Mouse (Mus musculus) neural tube, embryonic 15.5 days (tissue): ENCODE data around the gene Glt8d2. TPM values are rescaled to one million over a fixed set of nuclear protein-coding genes. Genes with fewer than 3 reads are reported as not detected.

Source experiments
- ATAC-seq: fragments of 200-750 bp; cut with Nextera tagmentation; 2 replicates; pipeline ENCODE4 v1.8.0; 2017; ENCODE audit warnings: mild to moderate bottlenecking, moderate TSS enrichment, moderate library complexity; ENCODE audit not compliant: low FRiP score
- H3K27ac ChIP-seq: fragments of 300-500 bp; sonication (generic); replicated peaks from 2 replicates; pipeline ENCODE4 v1.5.1; 2015; ENCODE audit warnings: mild to moderate bottlenecking, inconsistent platforms
- H3K27me3 ChIP-seq: fragments of 300-500 bp; sonication (generic); replicated peaks from 2 replicates; pipeline ENCODE4 v1.6.1; 2015; ENCODE audit warnings: inconsistent platforms
- H3K36me3 ChIP-seq: fragments of 300-500 bp; sonication (generic); 2 replicates; pipeline ENCODE4 v1.6.1; 2015; ENCODE audit warnings: inconsistent platforms
- H3K4me1 ChIP-seq: fragments of 300-500 bp; sonication (generic); 2 replicates; pipeline ENCODE4 v1.6.1; 2015; ENCODE audit warnings: inconsistent platforms
- H3K4me2 ChIP-seq: fragments of 300-500 bp; sonication (generic); 2 replicates; pipeline ENCODE4 v1.6.1; 2015; ENCODE audit warnings: inconsistent platforms, mild to moderate bottlenecking, moderate library complexity
- H3K4me3 ChIP-seq: fragments of 300-500 bp; sonication (generic); replicated peaks from 2 replicates; pipeline ENCODE4 v1.5.1; 2015; ENCODE audit warnings: mild to moderate bottlenecking, inconsistent platforms
- H3K9ac ChIP-seq: fragments of 300-500 bp; sonication (generic); replicated peaks from 2 replicates; pipeline ENCODE4 v1.6.1; 2015; ENCODE audit warnings: mild to moderate bottlenecking, inconsistent platforms
- H3K9me3 ChIP-seq: fragments of 300-500 bp; sonication (generic); replicated peaks from 2 replicates; pipeline ENCODE4 v1.6.1; 2016; ENCODE audit warnings: inconsistent platforms
- WGBS: fragments of 180-500 bp; shearing (Covaris S2); methylation state at CpG from one replicate; pipeline ENCODE4 v1.1.7; 2015; ENCODE audit warnings: mixed read lengths; 5-methylcytosine and 5-hydroxymethylcytosine counted together
- polyA plus RNA-seq: library from polyadenylated mRNA; unstranded; fragments of >200 nt; fragmentation: Nextera tagmentation; extraction: Ambion mirVana; gene quantifications from 2 replicates; pipeline ENCODE4 v1.2.1, GENCODE M21; 2015

Glt8d2 gene
- 1.8 and 2.7 TPM in 2 replicates for polyA plus RNA-seq

GRCm38 (mm10) chr10:82690494-82690893, at the start of gene Glt8d2:
Gene Glt8d2, minus strand, starts transcription at chr10:82690650.
- Histone ChIP-seq H3K4me1 (peaks cover 7% of the 10 kb centered on the region), H3K4me2 (peak within 1 kb of the TSS; percentile 52), H3K27me3 (no peaks in the 10 kb centered on the region), H3K27ac (no peak within 1 kb of the TSS; the same call in 1 of the 2 replicates), H3K4me3 (peak within 1 kb of the TSS; percentile 22), H3K9me3 (no peaks in the 10 kb centered on the region), H3K9ac (peak within 1 kb of the TSS; percentile 17; the same call in 1 of the 2 replicates), H3K36me3 (no peaks in the 10 kb centered on the region)
- no peak for ATAC-seq
- WGBS = 6% methylated on average over 14 of the region's 14 CpGs

GRCm38 (mm10) chr10:82699296-82699941, 9.0 kb upstream of the Glt8d2 start:
- Histone ChIP-seq H3K27ac (peak overlapping the region; percentile 88), H3K36me3 (peaks cover 18% of the 10 kb centered on the region), H3K9ac (peak overlapping the region; percentile 66), H3K4me1 (peaks cover 21% of the 10 kb centered on the region), H3K4me3 (peak overlapping the region; percentile 69), H3K9me3 (no peaks in the 10 kb centered on the region), H3K27me3 (no peaks in the 10 kb centered on the region), H3K4me2 (peak overlapping the region; percentile 66)
- peak; percentile 86 for ATAC-seq
- under 1% methylated on average over 40 of the region's 59 CpGs for WGBS

GRCm38 (mm10) chr10:82698712-82699261, 8.3 kb upstream of the Glt8d2 start:
- Histone ChIP-seq H3K4me3 (peak overlapping the region; percentile 69), H3K27ac (peak overlapping the region; percentile 88), H3K27me3 (no peaks in the 10 kb centered on the region), H3K4me2 (peak overlapping the region; percentile 66), H3K9ac (peak overlapping the region; percentile 66), H3K4me1 (peaks cover 21% of the 10 kb centered on the region), H3K9me3 (no peaks in the 10 kb centered on the region), H3K36me3 (peaks cover 14% of the 10 kb centered on the region)
- ATAC-seq = peak; percentile 97
- WGBS = under 1% methylated on average over 42 of the region's 42 CpGs

GRCm38 (mm10) chr10:82697305-82697898, 7.0 kb upstream of the Glt8d2 start:
- Histone ChIP-seq H3K4me1 (peaks cover 21% of the 10 kb centered on the region), H3K4me3 (no peak overlapping the region), H3K27me3 (no peaks in the 10 kb centered on the region), H3K4me2 (no peak overlapping the region), H3K9ac (no peak overlapping the region), H3K9me3 (no peaks in the 10 kb centered on the region), H3K36me3 (peaks cover 8% of the 10 kb centered on the region), H3K27ac (no peak overlapping the region)
- no peak for ATAC-seq
- WGBS = 83% methylated on average over 3 of the region's 3 CpGs

GRCm38 (mm10) chr10:82696453-82697079, 6.1 kb upstream of the Glt8d2 start:
- 76% methylated on average over 4 of the region's 4 CpGs for WGBS
- H3K27me3 ChIP-seq = no peaks in the 10 kb centered on the region
- peaks cover 4% of the 10 kb centered on the region for H3K36me3 ChIP-seq
- H3K4me3 ChIP-seq = no peak overlapping the region
- no peaks in the 10 kb centered on the region for H3K9me3 ChIP-seq
- no peak overlapping the region for H3K27ac ChIP-seq
- no peak overlapping the region for H3K9ac ChIP-seq
- peaks cover 21% of the 10 kb centered on the region for H3K4me1 ChIP-seq
- H3K4me2 ChIP-seq = no peak overlapping the region
- no peak for ATAC-seq

- H3K9me3 ChIP-seq = no peaks in the 10 kb centered on the region
- WGBS = 87% methylated on average over 5 of the region's 5 CpGs
- no peak within 1 kb of the TSS for H3K4me3 ChIP-seq
- H3K9ac ChIP-seq = no peak within 1 kb of the TSS
- no peaks in the 10 kb centered on the region for H3K27me3 ChIP-seq
- peaks cover 18% of the 10 kb centered on the region for H3K4me1 ChIP-seq
- ATAC-seq = no peak
- no peaks in the 10 kb centered on the region for H3K36me3 ChIP-seq
- no peak within 1 kb of the TSS for H3K4me2 ChIP-seq
- no peak within 1 kb of the TSS for H3K27ac ChIP-seq
Measured at GRCm38 (mm10) chr10:82695956-82696355, 5.5 kb upstream of the Glt8d2 start, which contains the start of gene Hcfc2. Gene Hcfc2, plus strand, starts transcription at chr10:82696160.

- peak overlapping the region; percentile 22; the same call in 1 of the 2 replicates for H3K4me3 ChIP-seq
- peak overlapping the region; percentile 52 for H3K4me2 ChIP-seq
- H3K36me3 ChIP-seq = no peaks in the 10 kb centered on the region
- H3K9ac ChIP-seq = 0 out of 2 replicates have a peak overlapping the region, but pooled peaks have one; percentile 17
- no peak overlapping the region for H3K27ac ChIP-seq
- H3K27me3 ChIP-seq = no peaks in the 10 kb centered on the region
- ATAC-seq = no peak
- H3K9me3 ChIP-seq = no peaks in the 10 kb centered on the region
- H3K4me1 ChIP-seq = peaks cover 7% of the 10 kb centered on the region
- 80% methylated on average over 7 of the region's 7 CpGs for WGBS
Measured at GRCm38 (mm10) chr10:82689681-82690211, 704 bp downstream of the Glt8d2 start.

- no peak for ATAC-seq
- Histone ChIP-seq H3K27me3 (no peaks in the 10 kb centered on the region), H3K27ac (no peak overlapping the region), H3K4me3 (no peak overlapping the region), H3K4me1 (peaks cover 3% of the 10 kb centered on the region), H3K36me3 (no peaks in the 10 kb centered on the region), H3K9me3 (no peaks in the 10 kb centered on the region), H3K4me2 (no peak overlapping the region), H3K9ac (no peak overlapping the region)
- WGBS = 86% methylated on average over 2 of the region's 2 CpGs
Measured at GRCm38 (mm10) chr10:82685440-82685839, 5.0 kb downstream of the Glt8d2 start.

- no peak for ATAC-seq
- no peak overlapping the region for H3K9ac ChIP-seq
- 86% methylated on average over 7 of the region's 7 CpGs for WGBS
Measured at GRCm38 (mm10) chr10:82681639-82682038, 8.8 kb downstream of the Glt8d2 start.

GRCm38 (mm10) chr10:82680769-82681168, 9.7 kb downstream of the Glt8d2 start:
- Histone ChIP-seq H3K4me2 (no peak overlapping the region), H3K4me3 (no peak overlapping the region), H3K27ac (no peak overlapping the region), H3K4me1 (no peaks in the 10 kb centered on the region), H3K9ac (no peak overlapping the region), H3K36me3 (no peaks in the 10 kb centered on the region), H3K9me3 (no peaks in the 10 kb centered on the region), H3K27me3 (no peaks in the 10 kb centered on the region)
- ATAC-seq = no peak
- 94% methylated on average over 5 of the region's 5 CpGs for WGBS

More at GRCm38 (mm10) chr10:82681639-82682038, 8.8 kb downstream of the Glt8d2 start:
- no peak overlapping the region for H3K4me2 ChIP-seq
- H3K9me3 ChIP-seq = no peaks in the 10 kb centered on the region
- no peaks in the 10 kb centered on the region for H3K36me3 ChIP-seq
- no peaks in the 10 kb centered on the region for H3K27me3 ChIP-seq
- H3K4me3 ChIP-seq = no peak overlapping the region
- H3K4me1 ChIP-seq = no peaks in the 10 kb centered on the region
- no peak overlapping the region for H3K27ac ChIP-seq

GRCm38 (mm10) chr10:82676949-82677348, 13.5 kb downstream of the Glt8d2 start:
- H3K27ac ChIP-seq = no peak overlapping the region
- no peaks in the 10 kb centered on the region for H3K4me1 ChIP-seq
- H3K4me2 ChIP-seq = no peak overlapping the region
- WGBS = 77% methylated on average over 6 of the region's 6 CpGs
- no peaks in the 10 kb centered on the region for H3K27me3 ChIP-seq
- H3K36me3 ChIP-seq = no peaks in the 10 kb centered on the region
- no peak overlapping the region for H3K4me3 ChIP-seq
- H3K9me3 ChIP-seq = no peaks in the 10 kb centered on the region
- no peak overlapping the region for H3K9ac ChIP-seq
- no peak for ATAC-seq
